Mouse (Mus musculus): ENCODE data around the gene Gab2. TPM values are rescaled to one million over a fixed set of nuclear protein-coding genes. Genes with fewer than 3 reads are reported as not detected.

The Gab2 gene
- polyA plus RNA-seq, 1 experiment from 2014 or later, result 10.6 TPM

Other genes with a start within 250 kb of the Gab2 start
- 22.3 and 22.7 TPM in 2 replicates for gene Nars2, start 130.1 kb upstream of the Gab2 start, polyA plus RNA-seq (2016; fragmentation: Nextera tagmentation; extraction: Ambion mirVana)

Measured in hindbrain, embryonic 10.5 days (tissue).